Comparison of ENCODE assay signal across 11 mouse cellular contexts in genomic region chr7:119961107-119961506, GRCm38 (mm10).
DNase-seq lines count a peak whose midpoint lies in the region; ATAC-seq and TF ChIP-seq lines count a peak whose summit lies in the region.
"Had no signal": no experiment of that assay in that cellular context is flagged by ENCODE, and none has a peak within 500 bp of the region (broad histone marks: within the 10 kb centered on the region; RNA-seq: fewer than 3 reads in every experiment).

No protein-coding gene starts in this region.

- TF ChIP-seq CTCF in lung, embryonic 14.5 days (IDR thresholded peaks at IDR 0.05; ENCODE audit: low read depth) = no peak

- no peak overlapping the region for H3K27ac ChIP-seq in heart, embryonic 11.5 days (ENCODE audit: low read depth, low read length)
- no peak overlapping the region for H3K27ac ChIP-seq in lung, embryonic 14.5 days (ENCODE audit: low read depth)
- no peak overlapping the region for H3K27ac ChIP-seq in forebrain, embryonic 15.5 days (replicated peaks)
- H3K27ac ChIP-seq: hindbrain, embryonic 13.5 days had no signal

- DNase-seq in heart, adult 11 months = peak; percentile 98
- DNase-seq in MN1 (ENCODE audit: low spot score) = peak; percentile 94
- peak; percentile 45 for DNase-seq in gastrocnemius, postnatal 14 days
- DNase-seq in lung, embryonic 14.5 days = peak; percentile 8
- DNase-seq in frontal cortex, postnatal 36 days (ENCODE audit: low spot score in 2 of 2) = no peak
- no peak for DNase-seq in retina, embryonic 14.5 days (ENCODE audit: low spot score)
- DNase-seq: right cerebral cortex, postnatal 4 days had no signal

- no peak for ATAC-seq in heart, embryonic 11.5 days (replicated peaks; ENCODE audit: insufficient number of reproducible peaks, low FRiP score, low TSS enrichment)
- no peak for ATAC-seq in lung, embryonic 14.5 days (ENCODE audit: insufficient read depth)
- no peak for ATAC-seq in forebrain, embryonic 15.5 days (replicated peaks)
- ATAC-seq: midbrain, embryonic 16.5 days had no signal

- no peak overlapping the region for H3K4me3 ChIP-seq in heart, embryonic 11.5 days (ENCODE audit: low read depth, low read length)
- H3K4me3 ChIP-seq in lung, embryonic 14.5 days (ENCODE audit: low read depth, low read length) = no peak overlapping the region
- H3K4me3 ChIP-seq in forebrain, embryonic 15.5 days = no peak overlapping the region
- H3K4me3 ChIP-seq: hindbrain, embryonic 13.5 days had no signal

- no peaks in the 10 kb centered on the region for H3K9me3 ChIP-seq in heart, embryonic 11.5 days (replicated peaks; ENCODE audit: control insufficient read depth, low read length)
- H3K9me3 ChIP-seq in lung, embryonic 14.5 days (ENCODE audit: low read depth, low read length) = no peaks in the 10 kb centered on the region
- no peaks in the 10 kb centered on the region for H3K9me3 ChIP-seq in forebrain, embryonic 15.5 days
- H3K9me3 ChIP-seq: hindbrain, embryonic 13.5 days had no signal

- H3K9ac ChIP-seq in heart, embryonic 11.5 days (ENCODE audit: low read depth, low read length) = no peak overlapping the region
- no peak overlapping the region for H3K9ac ChIP-seq in lung, embryonic 14.5 days
- H3K9ac ChIP-seq in forebrain, embryonic 15.5 days (replicated peaks) = no peak overlapping the region
- H3K9ac ChIP-seq: hindbrain, embryonic 13.5 days had no signal

- no peaks in the 10 kb centered on the region for H3K27me3 ChIP-seq in heart, embryonic 11.5 days (ENCODE audit: control insufficient read depth, insufficient read depth, low read length)
- H3K27me3 ChIP-seq in lung, embryonic 14.5 days (ENCODE audit: insufficient read depth, low read length) = no peaks in the 10 kb centered on the region
- H3K27me3 ChIP-seq in forebrain, embryonic 15.5 days = no peaks in the 10 kb centered on the region
- H3K27me3 ChIP-seq: hindbrain, embryonic 13.5 days had no signal

- H3K4me2 ChIP-seq in heart, embryonic 11.5 days = no peak overlapping the region
- H3K4me2 ChIP-seq in lung, embryonic 14.5 days = no peak overlapping the region
- no peak overlapping the region for H3K4me2 ChIP-seq in forebrain, embryonic 15.5 days (replicated peaks)
- H3K4me2 ChIP-seq: hindbrain, embryonic 13.5 days had no signal

- no peaks in the 10 kb centered on the region for H3K4me1 ChIP-seq in heart, embryonic 11.5 days (ENCODE audit: control insufficient read depth, insufficient read depth, low read length)
- no peaks in the 10 kb centered on the region for H3K4me1 ChIP-seq in lung, embryonic 14.5 days (ENCODE audit: insufficient read depth)
- H3K4me1 ChIP-seq in forebrain, embryonic 15.5 days = no peaks in the 10 kb centered on the region
- H3K4me1 ChIP-seq: hindbrain, embryonic 13.5 days had no signal

- H3K36me3 ChIP-seq in heart, embryonic 11.5 days (ENCODE audit: control insufficient read depth, insufficient read depth, low read length) = no peaks in the 10 kb centered on the region
- H3K36me3 ChIP-seq in lung, embryonic 14.5 days (ENCODE audit: insufficient read depth) = no peaks in the 10 kb centered on the region
- H3K36me3 ChIP-seq in forebrain, embryonic 15.5 days = no peaks in the 10 kb centered on the region
- H3K36me3 ChIP-seq: hindbrain, embryonic 13.5 days had no signal

- intact Hi-C loops in gastrocnemius, postnatal 14 days (cut with DNase I; ENCODE audit: low total_unique reads) = no loop called here

- 49% methylated on average over 2 of the region's 2 CpGs for WGBS in heart, embryonic 11.5 days (ENCODE audit: insufficient replicate concordance)
- WGBS in lung, embryonic 14.5 days = 61% methylated on average over 2 of the region's 2 CpGs
- 62% methylated on average over 2 of the region's 2 CpGs for WGBS in forebrain, embryonic 15.5 days

Comparison
In these comparisons a context has a peak if more than half of its experiments do, and no peak if none do; other contexts are left out.
1. DNase-seq: peak in heart, adult 11 months (single experiment), MN1 (single experiment), gastrocnemius, postnatal 14 days (single experiment) and lung, embryonic 14.5 days (single experiment); none in frontal cortex, postnatal 36 days (0 of 2) and retina, embryonic 14.5 days (single experiment).